In the genomic region with DNA sequence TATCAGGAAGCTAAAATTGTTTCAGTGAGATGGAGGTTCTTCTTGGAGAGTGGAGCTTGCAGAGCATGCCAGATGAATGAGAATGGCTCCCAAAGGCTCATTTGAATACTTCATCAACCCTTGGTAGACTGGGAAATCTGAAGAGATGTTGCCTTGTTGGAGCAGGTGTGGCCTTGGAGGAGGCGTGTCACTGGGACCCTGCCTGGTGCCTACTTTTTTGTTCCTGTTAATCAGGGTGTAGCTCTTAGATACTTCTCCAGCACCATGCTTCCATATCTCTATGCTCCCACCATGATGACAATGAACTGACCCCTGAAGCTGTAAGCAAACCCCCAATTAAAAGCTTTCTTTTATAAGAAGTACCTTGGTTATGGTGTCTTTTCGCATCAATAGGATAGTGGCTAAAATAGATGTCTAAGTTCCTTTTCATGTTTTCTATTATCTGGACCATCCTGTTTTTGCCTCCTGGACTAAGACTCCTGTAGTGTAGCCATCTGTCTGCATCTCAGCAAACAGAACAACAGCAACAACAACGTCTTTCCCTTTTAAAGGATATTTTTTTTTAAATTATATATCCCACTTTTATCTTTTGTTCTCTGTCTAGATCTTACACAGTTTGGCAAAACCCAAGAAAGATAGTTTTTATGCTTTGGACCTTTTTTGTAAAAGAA, we compare ENCODE assay signal across 10 mouse cellular contexts.
"Had no signal": no experiment of that assay in that cellular context is flagged by ENCODE, and none has a peak within 500 bp of the region (broad histone marks: within the 10 kb centered on the region; RNA-seq: fewer than 3 reads in every experiment).

No protein-coding gene starts in this region.

- H3K9ac ChIP-seq: limb, embryonic 12.5 days; liver, embryonic 15.5 days; lung, embryonic 15.5 days; midbrain, embryonic 13.5 days; stomach, embryonic 15.5 days had no signal

- H3K36me3 ChIP-seq: limb, embryonic 12.5 days; liver, embryonic 15.5 days; lung, embryonic 15.5 days; stomach, embryonic 15.5 days had no signal

- ATAC-seq: midbrain, embryonic 13.5 days had no signal

- H3K4me2 ChIP-seq: limb, embryonic 12.5 days; liver, embryonic 15.5 days; lung, embryonic 15.5 days; midbrain, embryonic 13.5 days; stomach, embryonic 15.5 days had no signal

- H3K27me3 ChIP-seq: limb, embryonic 12.5 days; liver, embryonic 15.5 days; lung, embryonic 15.5 days; midbrain, embryonic 13.5 days; stomach, embryonic 15.5 days had no signal

- H3K4me1 ChIP-seq: limb, embryonic 12.5 days; liver, embryonic 15.5 days; lung, embryonic 15.5 days; midbrain, embryonic 13.5 days; stomach, embryonic 15.5 days had no signal

- H3K27ac ChIP-seq: limb, embryonic 12.5 days; liver, embryonic 15.5 days; lung, embryonic 15.5 days; macrophage; midbrain, embryonic 13.5 days; stomach, embryonic 15.5 days had no signal

- H3K9me3 ChIP-seq: limb, embryonic 12.5 days; liver, embryonic 15.5 days; lung, embryonic 15.5 days; midbrain, embryonic 13.5 days; stomach, embryonic 15.5 days had no signal

- DNase-seq: kidney, postnatal 25 days; lung, postnatal 14 days; right cerebral cortex, postnatal 14 days; thymus, postnatal 36 days had no signal

- H3K4me3 ChIP-seq: limb, embryonic 12.5 days; liver, embryonic 15.5 days; lung, embryonic 15.5 days; midbrain, embryonic 13.5 days; stomach, embryonic 15.5 days had no signal
